Mouse (Mus musculus): Measurements from ENCODE around the gene 1190002N15Rik. TPM values are rescaled to one million over a fixed set of nuclear protein-coding genes. Genes with fewer than 3 reads are reported as not detected.
A peak's percentile ranks its signal among the peaks of the same experiment; 100 is the strongest.

The 1190002N15Rik gene
- total and polyA plus RNA-seq, 3 experiments: 4.7 to 8.8 TPM; not detected in 1

DNA sequence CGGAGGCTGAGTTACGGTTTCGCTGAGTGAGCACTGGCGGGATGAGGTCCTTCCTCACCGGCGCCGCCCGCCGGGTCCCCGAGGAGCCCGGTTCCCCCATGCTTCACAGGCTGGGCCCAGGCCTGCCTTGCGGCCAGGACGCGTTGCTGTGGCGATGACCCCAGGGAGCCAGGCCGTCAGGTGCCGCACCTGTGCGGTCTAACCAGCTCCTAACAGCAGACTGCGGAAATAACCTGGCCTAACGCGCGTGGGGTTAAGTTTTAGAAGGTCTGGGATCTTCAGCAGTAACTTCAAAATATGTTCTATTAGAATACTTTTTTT is 902 bp upstream of the 1190002N15Rik start:
- peaks cover 7% of the 10 kb centered on the region in 2 experiments for H3K4me1 ChIP-seq (ENCODE audit: control insufficient read depth in 1 of 2, insufficient read depth in 2 of 2, low read length in 2 of 2)
- no peaks in the 10 kb centered on the region for H3K27me3 ChIP-seq (ENCODE audit: control insufficient read depth in 1 of 2, insufficient read depth in 2 of 2, low read length in 2 of 2)
- H3K9me3 ChIP-seq (replicated peaks; ENCODE audit: insufficient read depth, low read length): no peaks in the 10 kb centered on the region
- DNase-seq (ENCODE audit: low read depth, low spot score): no peak
- H3K79me2 ChIP-seq (ENCODE audit: control insufficient read depth, insufficient read depth, low read length, poor library complexity): peaks cover 10% of the 10 kb centered on the region
- H3K9ac ChIP-seq (ENCODE audit: control insufficient read depth, low read depth, low read length, poor library complexity, severe bottlenecking): peak overlapping the region; percentile 77
- peak overlapping the region; percentile 14; the same call in 1 of the 2 replicates for H3K27ac ChIP-seq (ENCODE audit: control insufficient read depth, low read depth, low read length)
- H3K36me3 ChIP-seq (ENCODE audit: control insufficient read depth in 1 of 2, insufficient read depth in 2 of 2, low read length in 2 of 2): peaks cover 0 to 18% of the 10 kb centered on the region in 2 experiments; a peak in 2 of 4 replicates
- TF ChIP-seq SIN3A (IDR thresholded peaks at IDR 0.05; ENCODE audit: low read length) (peak; percentile 73), USF2 (IDR thresholded peaks at IDR 0.05; ENCODE audit: borderline replicate concordance in 1 of 2, insufficient read depth in 1 of 2, low read depth in 1 of 2, low read length in 2 of 2) (no peak), ZMIZ1 (IDR thresholded peaks at IDR 0.05; ENCODE audit: low read depth, low read length) (peak; percentile 52; the same call in 1 of the 2 replicates), KAT2A (conservative IDR thresholded peaks at IDR 0.05; ENCODE audit: low read depth, low read length) (no peak), MYC (IDR thresholded peaks at IDR 0.05; ENCODE audit: low read depth, low read length) (0 out of 2 replicates have a peak, but pooled peaks have one; percentile 16), POLR2A (IDR thresholded peaks at IDR 0.05; ENCODE audit: control insufficient read depth in 1 of 2, insufficient read depth in 1 of 2, low read depth in 1 of 2, low read length in 2 of 2, poor library complexity in 1 of 2) (peak; percentile 9 to 49; a peak in 1 of 4 replicates), UBTF (IDR thresholded peaks at IDR 0.05; ENCODE audit: borderline replicate concordance, insufficient read depth, low read depth, low read length) (no peak), TAL1 (IDR thresholded peaks at IDR 0.05; ENCODE audit: low read length) (no peak), ETS1 (IDR thresholded peaks at IDR 0.05; ENCODE audit: low read depth, low read length) (no peak), SMC3 (IDR thresholded peaks at IDR 0.05; ENCODE audit: low read depth, low read length) (no peak), MEF2A (IDR thresholded peaks at IDR 0.05; ENCODE audit: extremely low read depth, insufficient replicate concordance, low read depth, low read length, poor library complexity, severe bottlenecking) (no peak), RAD21 (IDR thresholded peaks at IDR 0.05; ENCODE audit: low read depth, low read length) (no peak), MAX (IDR thresholded peaks at IDR 0.05; ENCODE audit: low read length) (peak; percentile 37; the same call in 1 of the 2 replicates), NELFE (IDR thresholded peaks at IDR 0.05; ENCODE audit: low read depth, low read length) (peak; percentile 32; the same call in 1 of the 2 replicates), MXI1 (IDR thresholded peaks at IDR 0.05; ENCODE audit: low read depth, low read length) (peak; percentile 62), MAFK (IDR thresholded peaks at IDR 0.05; ENCODE audit: borderline replicate concordance, low read depth, low read length) (no peak), TCF12 (IDR thresholded peaks at IDR 0.05; ENCODE audit: low read depth, low read length) (no peak), TBP (IDR thresholded peaks at IDR 0.05; ENCODE audit: low read depth, low read length) (no peak), POLR2AphosphoS2 (IDR thresholded peaks at IDR 0.05; ENCODE audit: low read length) (no peak), POLR2AphosphoS5 (IDR thresholded peaks at IDR 0.05; ENCODE audit: borderline replicate concordance, low read depth, low read length) (no peak), RCOR1 (IDR thresholded peaks at IDR 0.05; ENCODE audit: low read depth, low read length) (no peak), CHD1 (IDR thresholded peaks at IDR 0.05; ENCODE audit: low read depth, low read length) (no peak), CTCF (IDR thresholded peaks at IDR 0.05 in 2 of 3, conservative IDR thresholded peaks at IDR 0.05 in 1 of 3; ENCODE audit: control insufficient read depth in 1 of 3, insufficient read depth in 1 of 3, low read depth in 2 of 3, low read length in 3 of 3, poor library complexity in 1 of 3, severe bottlenecking in 1 of 3) (no peak), GATA1 (IDR thresholded peaks at IDR 0.05; ENCODE audit: low read depth, low read length) (no peak), ZKSCAN1 (IDR thresholded peaks at IDR 0.05; ENCODE audit: low read depth, low read length) (no peak), ELF1 (IDR thresholded peaks at IDR 0.05; ENCODE audit: low read depth, low read length) (no peak), CHD2 (IDR thresholded peaks at IDR 0.05; ENCODE audit: low read length) (no peak), ZC3H11A (IDR thresholded peaks at IDR 0.05; ENCODE audit: low read depth, low read length) (no peak), JUND (IDR thresholded peaks at IDR 0.05; ENCODE audit: low read depth, low read length) (no peak), GABPA (IDR thresholded peaks at IDR 0.05; ENCODE audit: low read depth, low read length) (no peak), MYB (IDR thresholded peaks at IDR 0.05; ENCODE audit: low read depth, low read length) (no peak), BHLHE40 (IDR thresholded peaks at IDR 0.05; ENCODE audit: borderline replicate concordance, low read depth, low read length) (no peak), ZNF384 (IDR thresholded peaks at IDR 0.05; ENCODE audit: low read depth, low read length) (no peak), EP300 (IDR thresholded peaks at IDR 0.05; ENCODE audit: low read depth in 1 of 2, low read length in 2 of 2) (no peak), HCFC1 (IDR thresholded peaks at IDR 0.05; ENCODE audit: low read depth, low read length) (peak; percentile 9; the same call in 1 of the 2 replicates)
- H3K4me3 ChIP-seq (ENCODE audit: control insufficient read depth in 1 of 2, insufficient read depth in 1 of 2, low read depth in 2 of 2, low read length in 2 of 2): peak overlapping the region; percentile 65 to 67

Measured in MEL (cell line).